Mouse (Mus musculus) limb, embryonic 13.5 days (tissue): ENCODE measurements around the gene Gck. TPM values are rescaled to one million over a fixed set of nuclear protein-coding genes. Genes with fewer than 3 reads are reported as not detected.
A peak's percentile ranks its signal among the peaks of the same experiment; 100 is the strongest.

Experiments
- ATAC-seq: fragments of 200-750 bp; cut with Nextera tagmentation; 2 replicates; pipeline ENCODE4 v1.8.0; 2017; ENCODE audit warnings: low read depth, moderate number of reproducible peaks, moderate TSS enrichment; ENCODE audit not compliant: low FRiP score
- H3K27ac ChIP-seq: fragments of 300-500 bp; sonication (generic); 2 replicates; pipeline ENCODE4 v1.5.1; 2015; ENCODE audit warnings: inconsistent platforms, mild to moderate bottlenecking, moderate library complexity
- H3K27me3 ChIP-seq: fragments of 300-500 bp; sonication (generic); 2 replicates; pipeline ENCODE4 v1.6.1; 2015; ENCODE audit warnings: mild to moderate bottlenecking, inconsistent platforms
- H3K36me3 ChIP-seq: fragments of 300-500 bp; sonication (generic); 2 replicates; pipeline ENCODE4 v1.6.1; 2015; ENCODE audit warnings: inconsistent platforms, mild to moderate bottlenecking, moderate library complexity
- H3K4me1 ChIP-seq: fragments of 300-500 bp; sonication (generic); 2 replicates; pipeline ENCODE4 v1.6.1; 2015; ENCODE audit warnings: inconsistent platforms
- H3K4me2 ChIP-seq: fragments of 300-500 bp; sonication (generic); replicated peaks from 2 replicates; pipeline ENCODE4 v1.6.1; 2015; ENCODE audit warnings: inconsistent platforms, mild to moderate bottlenecking, moderate library complexity
- H3K4me3 ChIP-seq: fragments of 300-500 bp; sonication (generic); 2 replicates; pipeline ENCODE4 v1.5.1; 2015; ENCODE audit warnings: moderate library complexity, mild to moderate bottlenecking, inconsistent platforms
- H3K9ac ChIP-seq: fragments of 300-500 bp; sonication (generic); 2 replicates; pipeline ENCODE4 v1.6.1; 2015; ENCODE audit warnings: mild to moderate bottlenecking, inconsistent platforms
- H3K9me3 ChIP-seq: fragments of 300-500 bp; sonication (generic); 2 replicates; pipeline ENCODE4 v1.6.1; 2016; ENCODE audit warnings: inconsistent platforms
- WGBS: fragments of 180-500 bp; shearing (Covaris S2); methylation state at CpG from one replicate; pipeline ENCODE4 v1.1.7; 2015; 5-methylcytosine and 5-hydroxymethylcytosine counted together
- polyA plus RNA-seq: library from polyadenylated mRNA; unstranded; fragments of >200 nt; fragmentation: Nextera tagmentation; extraction: Ambion mirVana; gene quantifications from 2 replicates; pipeline ENCODE4 v1.2.1, GENCODE M21; 2015

Gck gene
- polyA plus RNA-seq, 1 experiment from 2014 or later, result 1.5 TPM

- ATAC-seq, result no peak
- Histone ChIP-seq H3K27ac (no peak overlapping the region), H3K9ac (no peak overlapping the region), H3K27me3 (no peaks in the 10 kb centered on the region), H3K9me3 (no peaks in the 10 kb centered on the region), H3K4me1 (no peaks in the 10 kb centered on the region; the same call in 1 of the 2 replicates), H3K4me3 (no peak overlapping the region), H3K36me3 (no peaks in the 10 kb centered on the region), H3K4me2 (0 out of 2 replicates have a peak overlapping the region, but pooled peaks have one; percentile 7)
- 32% methylated on average over 17 of the region's 17 CpGs for WGBS
These were observed 29.4 kb downstream of the Gck start for GRCm38 (mm10) chr11:5920323-5920960.

- Histone ChIP-seq H3K4me1 (no peaks in the 10 kb centered on the region; the same call in 1 of the 2 replicates), H3K9me3 (no peaks in the 10 kb centered on the region), H3K4me3 (no peak overlapping the region), H3K9ac (no peak overlapping the region), H3K4me2 (no peak overlapping the region), H3K36me3 (no peaks in the 10 kb centered on the region), H3K27ac (no peak overlapping the region), H3K27me3 (no peaks in the 10 kb centered on the region; the same call in 1 of the 2 replicates)
- no peak for ATAC-seq
- WGBS, result 92% methylated on average over 4 of the region's 4 CpGs
These were observed 30.3 kb downstream of the Gck start for GRCm38 (mm10) chr11:5919606-5920005.

- no peaks in the 10 kb centered on the region for H3K36me3 ChIP-seq
- no peaks in the 10 kb centered on the region for H3K9me3 ChIP-seq
- H3K4me2 ChIP-seq, result no peak overlapping the region
- no peak overlapping the region for H3K9ac ChIP-seq
- 35% methylated on average over 2 of the region's 2 CpGs for WGBS
- no peaks in the 10 kb centered on the region; the same call in 1 of the 2 replicates for H3K27me3 ChIP-seq
- ATAC-seq, result no peak
- H3K4me1 ChIP-seq, result peaks cover 2% of the 10 kb centered on the region; the same call in 1 of the 2 replicates
- no peak overlapping the region for H3K27ac ChIP-seq
- no peak overlapping the region for H3K4me3 ChIP-seq
These were observed 31.8 kb downstream of the Gck start for GRCm38 (mm10) chr11:5918111-5918510.

- Histone ChIP-seq H3K4me2 (no peak overlapping the region), H3K27me3 (no peaks in the 10 kb centered on the region; the same call in 1 of the 2 replicates), H3K4me3 (no peak overlapping the region), H3K9ac (no peak overlapping the region), H3K36me3 (no peaks in the 10 kb centered on the region), H3K4me1 (peaks cover 5% of the 10 kb centered on the region; the same call in 1 of the 2 replicates), H3K9me3 (no peaks in the 10 kb centered on the region), H3K27ac (no peak overlapping the region)
- 72% methylated on average over 8 of the region's 8 CpGs for WGBS
- no peak for ATAC-seq
These were observed 33.7 kb downstream of the Gck start for GRCm38 (mm10) chr11:5916178-5916548.

- no peak overlapping the region for H3K4me2 ChIP-seq
- peaks cover 5% of the 10 kb centered on the region; the same call in 1 of the 2 replicates for H3K4me1 ChIP-seq
- no peak overlapping the region for H3K9ac ChIP-seq
- H3K36me3 ChIP-seq, result no peaks in the 10 kb centered on the region
- 81% methylated on average over 5 of the region's 5 CpGs for WGBS
- H3K27me3 ChIP-seq, result no peaks in the 10 kb centered on the region; the same call in 1 of the 2 replicates
- no peak for ATAC-seq
- no peak overlapping the region for H3K27ac ChIP-seq
- H3K4me3 ChIP-seq, result no peak overlapping the region
- H3K9me3 ChIP-seq, result no peaks in the 10 kb centered on the region
These were observed 34.3 kb downstream of the Gck start for GRCm38 (mm10) chr11:5915429-5916177.

GRCm38 (mm10) chr11:5914940-5915339 is 34.9 kb downstream of the Gck start:
- WGBS, result 62% methylated on average over 5 of the region's 5 CpGs
- Histone ChIP-seq H3K9me3 (no peaks in the 10 kb centered on the region), H3K27ac (no peak overlapping the region), H3K36me3 (no peaks in the 10 kb centered on the region), H3K27me3 (no peaks in the 10 kb centered on the region; the same call in 1 of the 2 replicates), H3K9ac (no peak overlapping the region), H3K4me2 (no peak overlapping the region), H3K4me3 (no peak overlapping the region), H3K4me1 (peaks cover 5% of the 10 kb centered on the region; the same call in 1 of the 2 replicates)
- ATAC-seq, result no peak

GRCm38 (mm10) chr11:5913936-5914335 is 35.9 kb downstream of the Gck start:
- Histone ChIP-seq H3K4me3 (no peak overlapping the region), H3K9me3 (no peaks in the 10 kb centered on the region), H3K4me1 (peaks cover 5% of the 10 kb centered on the region; the same call in 1 of the 2 replicates), H3K36me3 (no peaks in the 10 kb centered on the region), H3K4me2 (no peak overlapping the region), H3K27ac (no peak overlapping the region), H3K9ac (no peak overlapping the region), H3K27me3 (no peaks in the 10 kb centered on the region; the same call in 1 of the 2 replicates)
- no peak for ATAC-seq
- 80% methylated on average over 4 of the region's 4 CpGs for WGBS

GRCm38 (mm10) chr11:5913256-5913655 is 36.6 kb downstream of the Gck start:
- Histone ChIP-seq H3K4me3 (no peak overlapping the region), H3K9me3 (no peaks in the 10 kb centered on the region), H3K4me1 (peaks cover 5% of the 10 kb centered on the region; the same call in 1 of the 2 replicates), H3K4me2 (no peak overlapping the region), H3K27ac (no peak overlapping the region), H3K36me3 (no peaks in the 10 kb centered on the region), H3K27me3 (no peaks in the 10 kb centered on the region; the same call in 1 of the 2 replicates), H3K9ac (no peak overlapping the region)
- WGBS, result 64% methylated on average over 8 of the region's 8 CpGs
- ATAC-seq, result no peak

GRCm38 (mm10) chr11:5912635-5913034 is 37.2 kb downstream of the Gck start:
- Histone ChIP-seq H3K4me2 (no peak overlapping the region), H3K27ac (no peak overlapping the region), H3K36me3 (no peaks in the 10 kb centered on the region), H3K27me3 (no peaks in the 10 kb centered on the region; the same call in 1 of the 2 replicates), H3K9ac (no peak overlapping the region), H3K9me3 (no peaks in the 10 kb centered on the region), H3K4me1 (0 out of 2 replicates have a peak, but pooled peaks cover 5% of the 10 kb centered on the region), H3K4me3 (no peak overlapping the region)
- peak; percentile 70 for ATAC-seq
- WGBS, result 25% methylated on average over 5 of the region's 5 CpGs

- Histone ChIP-seq H3K9ac (no peak overlapping the region), H3K4me3 (no peak overlapping the region), H3K4me1 (peaks cover 13% of the 10 kb centered on the region; the same call in 1 of the 2 replicates), H3K9me3 (no peaks in the 10 kb centered on the region), H3K27me3 (no peaks in the 10 kb centered on the region), H3K4me2 (no peak overlapping the region), H3K36me3 (no peaks in the 10 kb centered on the region), H3K27ac (no peak overlapping the region)
- ATAC-seq, result no peak
- WGBS, result 72% methylated on average over 4 of the region's 4 CpGs
These were observed 41.2 kb downstream of the Gck start for GRCm38 (mm10) chr11:5908642-5909041.

- no peaks in the 10 kb centered on the region for H3K9me3 ChIP-seq
These were observed 42.8 kb downstream of the Gck start for GRCm38 (mm10) chr11:5907096-5907495.

GRCm38 (mm10) chr11:5905778-5906518 is 43.9 kb downstream of the Gck start:
- 80% methylated on average over 10 of the region's 10 CpGs for WGBS
- no peaks in the 10 kb centered on the region for H3K36me3 ChIP-seq
- H3K27ac ChIP-seq, result no peak overlapping the region

More at GRCm38 (mm10) chr11:5907096-5907495, 42.8 kb downstream of the Gck start:
- Histone ChIP-seq H3K27ac (no peak overlapping the region), H3K4me2 (no peak overlapping the region), H3K36me3 (no peaks in the 10 kb centered on the region), H3K4me3 (no peak overlapping the region), H3K27me3 (peaks cover 4% of the 10 kb centered on the region; the same call in 1 of the 2 replicates), H3K4me1 (peaks cover 19% of the 10 kb centered on the region), H3K9ac (no peak overlapping the region)
- ATAC-seq, result no peak
- 62% methylated on average over 5 of the region's 5 CpGs for WGBS

More at GRCm38 (mm10) chr11:5905778-5906518, 43.9 kb downstream of the Gck start:
- Histone ChIP-seq H3K4me2 (no peak overlapping the region), H3K9me3 (no peaks in the 10 kb centered on the region), H3K4me3 (no peak overlapping the region), H3K9ac (no peak overlapping the region), H3K27me3 (peaks cover 8% of the 10 kb centered on the region; the same call in 1 of the 2 replicates), H3K4me1 (peaks cover 27% of the 10 kb centered on the region)
- no peak for ATAC-seq
